Mouse (Mus musculus) G1E (cell line): ENCODE measurements around the gene Zbtb18. TPM values are rescaled to one million over a fixed set of nuclear protein-coding genes. Genes with fewer than 3 reads are reported as not detected.

ENCODE experiments used
- ATAC-seq: 2 replicates; pipeline ENCODE4 v1.8.0; 2016; ENCODE audit warnings: mild to moderate bottlenecking; ENCODE audit not compliant: insufficient number of reproducible peaks, poor library complexity, low FRiP score, severe bottlenecking; ENCODE audit errors: extremely low read depth
- DNase-seq: peaks from one replicate; pipeline ENCODE4 v3.0.0; 2012; ENCODE audit warnings: low spot score
- H3K27me3 ChIP-seq: 2 replicates; pipeline ENCODE4 v1.6.1; 2012; ENCODE audit warnings: mild to moderate bottlenecking, low read length, inconsistent platforms; ENCODE audit not compliant: insufficient read depth
- H3K36me3 ChIP-seq: replicated peaks from 2 replicates; pipeline ENCODE3; 2012; ENCODE audit warnings: mild to moderate bottlenecking, inconsistent platforms
- H3K4me1 ChIP-seq: 2 replicates; pipeline ENCODE4 v1.6.1; 2012; ENCODE audit warnings: low read depth, low read length, inconsistent platforms, mixed read lengths; ENCODE audit not compliant: insufficient read depth
- H3K4me3 ChIP-seq: 2 replicates; pipeline ENCODE4 v1.5.1; 2012; ENCODE audit warnings: low read depth, mild to moderate bottlenecking, inconsistent platforms, low read length, moderate library complexity, mixed read lengths
- H3K9me3 ChIP-seq: replicated peaks from 2 replicates; pipeline ENCODE4 v1.6.1; 2012; ENCODE audit warnings: inconsistent platforms
- CTCF ChIP-seq: IDR thresholded peaks from 2 replicates; pipeline ENCODE4 v1.5.1; 2012; ENCODE audit warnings: low read depth, low read length, inconsistent platforms, mixed read lengths
- GATA1 ChIP-seq: IDR thresholded peaks from 2 replicates; pipeline ENCODE4 v1.6.1; 2012; ENCODE audit warnings: borderline replicate concordance, low read length, inconsistent platforms, mixed read lengths
- GATA2 ChIP-seq: IDR thresholded peaks from 2 replicates; pipeline ENCODE4 v1.6.1; 2012; ENCODE audit warnings: low read depth, low read length, inconsistent platforms, borderline replicate concordance
- POLR2AphosphoS5 ChIP-seq: IDR thresholded peaks from 2 replicates; pipeline ENCODE4 v1.6.1; 2012; ENCODE audit warnings: low read depth, low read length, inconsistent platforms; ENCODE audit not compliant: insufficient replicate concordance
- TAL1 ChIP-seq: conservative IDR thresholded peaks from 2 replicates; pipeline ENCODE4 v1.6.1; 2012; ENCODE audit warnings: low read depth, low read length, inconsistent platforms, mixed read lengths
- polyA plus RNA-seq: library from polyadenylated mRNA; stranded (reverse); fragments of >175 nt; gene quantifications from 2 replicates; pipeline ENCODE4 v1.2.3, GENCODE M21; 2012
- total RNA-seq, 2 experiments: library from RNA; stranded (forward) in 1 of 2; stranded (reverse) in 1 of 2; fragments of 200-1000 nt in 1 of 2; fragments of >200 nt in 1 of 2; fragmentation: Nextera tagmentation in 1 of 2; gene quantifications; 2 replicates each; pipeline ENCODE4 v1.2.3; 2014 to 2017

The Zbtb18 gene
- total and polyA plus RNA-seq, 3 experiments: 13.0 to 40.3 (median 16.1) TPM

GRCm38 (mm10) chr1:177468436-177468835 lies 26.3 kb downstream of the Zbtb18 start:
- no peak for DNase-seq
- TF ChIP-seq POLR2AphosphoS5: no peak
- TF ChIP-seq GATA2: no peak
- no peak for TF ChIP-seq GATA1
- no peak for ATAC-seq
- Histone ChIP-seq H3K4me3 (no peak overlapping the region), H3K9me3 (no peaks in the 10 kb centered on the region), H3K27me3 (no peaks in the 10 kb centered on the region), H3K4me1 (no peaks in the 10 kb centered on the region), H3K36me3 (no peaks in the 10 kb centered on the region)

DNA sequence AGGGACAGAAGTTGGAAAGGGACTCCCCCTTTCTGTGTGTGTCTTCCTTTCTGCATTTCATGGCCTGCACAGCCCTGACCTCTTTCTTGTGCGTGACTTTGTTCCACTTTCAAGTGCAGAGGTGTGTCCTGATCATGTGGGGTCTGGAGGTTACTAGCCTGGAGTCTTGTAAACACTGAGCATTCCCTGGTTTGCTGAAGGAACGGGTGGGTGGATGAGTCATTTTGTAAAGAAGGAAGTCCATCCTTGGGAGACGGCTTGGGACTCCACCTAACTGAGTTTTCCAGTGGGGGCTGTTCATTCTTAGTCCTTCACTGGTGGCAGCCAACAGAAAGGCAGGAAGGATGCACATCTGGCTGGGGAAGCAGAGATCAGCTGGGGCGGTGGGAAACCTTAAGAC lies 27.9 kb downstream of the Zbtb18 start:
- H3K27me3 ChIP-seq: no peaks in the 10 kb centered on the region
- no peaks in the 10 kb centered on the region for H3K9me3 ChIP-seq
- ATAC-seq (no peak), DNase-seq (no peak)
- no peak overlapping the region for H3K4me3 ChIP-seq
- no peaks in the 10 kb centered on the region for H3K36me3 ChIP-seq
- no peaks in the 10 kb centered on the region for H3K4me1 ChIP-seq
- TF ChIP-seq TAL1: no peak
- no peak for TF ChIP-seq CTCF
- TF ChIP-seq GATA2: no peak
- TF ChIP-seq GATA1: no peak
- no peak for TF ChIP-seq POLR2AphosphoS5

DNA sequence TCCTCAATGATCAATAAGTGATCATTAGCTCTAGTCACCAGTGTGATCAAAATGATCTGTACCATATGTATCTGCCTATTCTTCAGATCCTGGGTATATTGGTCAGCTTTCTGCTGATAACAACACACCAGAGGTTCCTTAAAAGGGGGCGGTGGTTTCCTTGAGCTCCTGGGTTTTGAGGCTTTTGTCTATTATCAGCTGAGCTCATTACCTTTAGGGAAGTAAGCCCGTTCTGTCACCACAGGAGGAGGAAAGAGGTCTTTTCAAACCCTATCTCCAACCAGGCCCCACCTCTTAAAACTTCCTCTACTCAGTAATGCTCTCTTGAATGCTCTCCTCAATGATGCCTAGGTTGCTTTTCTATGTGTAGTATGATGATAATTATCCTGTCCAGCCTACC lies 28.8 kb downstream of the Zbtb18 start:
- ATAC-seq: no peak
- Histone ChIP-seq H3K4me1 (no peaks in the 10 kb centered on the region), H3K4me3 (no peak overlapping the region), H3K27me3 (no peaks in the 10 kb centered on the region), H3K9me3 (no peaks in the 10 kb centered on the region), H3K36me3 (no peaks in the 10 kb centered on the region)
- DNase-seq: no peak
- TF ChIP-seq CTCF: no peak
- no peak for TF ChIP-seq GATA2
- TF ChIP-seq TAL1: no peak
- no peak for TF ChIP-seq GATA1
- no peak for TF ChIP-seq POLR2AphosphoS5

DNA sequence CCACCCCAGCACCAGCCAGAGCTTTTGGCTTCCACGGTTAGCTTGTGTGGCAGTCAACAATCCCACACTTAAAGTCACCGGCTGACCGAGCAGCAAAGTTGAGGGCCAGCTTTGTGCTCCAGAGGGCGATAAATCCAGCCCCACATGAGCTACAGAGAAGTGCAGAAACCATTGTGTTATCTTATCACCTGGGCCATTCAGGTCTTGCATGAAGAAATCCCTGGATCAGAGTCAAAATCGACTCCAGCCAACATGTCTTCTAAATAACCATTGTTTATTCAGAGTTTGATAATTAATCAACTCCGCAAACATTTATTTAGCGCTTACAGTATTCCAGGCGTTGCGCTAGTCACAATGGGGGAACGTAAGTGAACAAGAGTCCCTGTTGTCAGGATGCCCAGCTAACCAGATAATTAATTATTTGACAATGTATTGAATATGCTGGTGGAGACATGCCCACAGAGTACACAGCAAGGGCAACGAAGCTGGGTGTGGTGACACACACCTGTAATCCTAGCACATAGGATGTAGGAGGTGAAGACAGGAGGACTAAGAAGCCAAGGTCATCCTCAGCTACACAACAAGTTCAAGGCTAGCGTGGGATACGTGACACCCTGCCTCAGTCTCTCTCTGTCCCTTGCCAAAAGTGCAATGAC lies 33.5 kb downstream of the Zbtb18 start:
- TF ChIP-seq TAL1: no peak
- TF ChIP-seq POLR2AphosphoS5: no peak
- TF ChIP-seq CTCF: no peak
- TF ChIP-seq GATA2: no peak
- no peak for TF ChIP-seq GATA1
- Histone ChIP-seq H3K36me3 (no peaks in the 10 kb centered on the region), H3K27me3 (peaks cover 3% of the 10 kb centered on the region; the same call in 1 of the 2 replicates), H3K4me1 (no peaks in the 10 kb centered on the region), H3K4me3 (no peak overlapping the region), H3K9me3 (no peaks in the 10 kb centered on the region)
- no peak for ATAC-seq
- no peak for DNase-seq

DNA sequence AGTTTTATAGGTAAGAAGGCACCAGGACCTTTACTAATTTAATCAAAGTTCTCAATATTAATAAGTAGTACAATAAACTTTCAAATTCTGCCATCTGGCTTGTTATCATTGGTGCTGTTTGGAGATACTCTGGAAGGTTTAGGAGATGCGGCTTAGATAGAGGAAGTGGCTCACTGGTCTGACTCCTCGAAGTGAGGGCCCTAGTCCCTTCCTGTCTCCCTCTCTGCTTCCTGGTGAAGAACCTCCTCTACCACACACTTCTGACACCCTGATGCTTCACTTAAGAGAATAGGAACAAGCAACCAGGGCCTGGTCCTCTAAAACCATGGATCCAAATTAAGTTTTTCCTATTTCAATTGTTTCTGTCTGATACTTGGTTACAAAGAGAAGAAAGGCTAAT lies 36.4 kb downstream of the Zbtb18 start:
- no peaks in the 10 kb centered on the region for H3K9me3 ChIP-seq
- DNase-seq: no peak
- ATAC-seq: no peak
- no peak overlapping the region for H3K4me3 ChIP-seq
- no peaks in the 10 kb centered on the region for H3K36me3 ChIP-seq
- H3K4me1 ChIP-seq: no peaks in the 10 kb centered on the region
- H3K27me3 ChIP-seq: peaks cover 3% of the 10 kb centered on the region; the same call in 1 of the 2 replicates
- TF ChIP-seq CTCF: no peak
- TF ChIP-seq POLR2AphosphoS5: no peak
- no peak for TF ChIP-seq GATA1
- TF ChIP-seq GATA2: no peak

GRCm38 (mm10) chr1:177479356-177480004 lies 37.3 kb downstream of the Zbtb18 start:
- DNase-seq (no peak), ATAC-seq (no peak)
- Histone ChIP-seq H3K4me1 (no peaks in the 10 kb centered on the region), H3K36me3 (no peaks in the 10 kb centered on the region), H3K4me3 (no peak overlapping the region), H3K27me3 (peaks cover 3% of the 10 kb centered on the region; the same call in 1 of the 2 replicates), H3K9me3 (no peaks in the 10 kb centered on the region)
- TF ChIP-seq CTCF (no peak), GATA1 (no peak), GATA2 (no peak), POLR2AphosphoS5 (no peak), TAL1 (no peak)
